Mouse (Mus musculus) cerebellum, postnatal 36 days (tissue): ENCODE measurements around the gene Elp4.

ENCODE experiments used
- DNase-seq, 2 experiments: peaks; one replicate each; pipeline ENCODE4 v3.0.0; 2021 to 2022; ENCODE audit warnings: mixed read lengths in 2 of 2

Elp4 gene

DNA sequence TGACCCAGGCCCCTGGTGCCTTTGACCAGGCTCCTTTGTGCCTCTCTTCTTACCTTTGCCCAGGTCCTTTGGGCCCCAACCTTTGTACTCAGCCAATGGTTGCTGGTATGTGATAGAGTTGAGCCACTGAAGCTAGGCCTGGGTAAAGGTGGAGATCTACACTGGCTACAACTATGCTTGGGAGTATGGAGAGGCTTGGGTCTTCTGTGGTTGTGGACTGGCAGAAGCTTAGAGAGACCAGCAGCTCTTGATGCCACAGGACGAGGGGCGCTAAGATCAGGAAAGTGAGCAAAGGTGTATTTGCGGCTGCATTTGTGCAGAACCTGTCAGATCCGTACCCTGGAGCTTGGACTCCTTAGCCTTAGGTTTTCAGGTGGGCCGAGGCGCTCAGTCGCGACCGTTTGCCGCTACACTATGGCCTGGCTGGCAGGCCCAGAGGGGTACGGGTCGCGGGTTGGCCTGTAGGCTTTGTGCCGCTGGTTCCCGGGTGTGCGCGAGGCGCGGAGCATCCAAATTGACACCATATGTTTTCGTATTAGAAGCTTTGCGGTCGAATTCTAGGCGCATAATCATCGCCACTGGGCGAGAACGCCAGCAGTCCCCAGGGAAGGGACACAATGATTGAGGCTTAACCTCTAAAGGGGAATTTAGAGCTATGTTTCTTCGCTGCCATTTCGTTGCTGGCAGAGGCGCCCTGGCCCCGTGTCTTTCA lies 223.2 kb downstream of the Elp4 start:
- peak; percentile 59 to 75 for DNase-seq

DNA sequence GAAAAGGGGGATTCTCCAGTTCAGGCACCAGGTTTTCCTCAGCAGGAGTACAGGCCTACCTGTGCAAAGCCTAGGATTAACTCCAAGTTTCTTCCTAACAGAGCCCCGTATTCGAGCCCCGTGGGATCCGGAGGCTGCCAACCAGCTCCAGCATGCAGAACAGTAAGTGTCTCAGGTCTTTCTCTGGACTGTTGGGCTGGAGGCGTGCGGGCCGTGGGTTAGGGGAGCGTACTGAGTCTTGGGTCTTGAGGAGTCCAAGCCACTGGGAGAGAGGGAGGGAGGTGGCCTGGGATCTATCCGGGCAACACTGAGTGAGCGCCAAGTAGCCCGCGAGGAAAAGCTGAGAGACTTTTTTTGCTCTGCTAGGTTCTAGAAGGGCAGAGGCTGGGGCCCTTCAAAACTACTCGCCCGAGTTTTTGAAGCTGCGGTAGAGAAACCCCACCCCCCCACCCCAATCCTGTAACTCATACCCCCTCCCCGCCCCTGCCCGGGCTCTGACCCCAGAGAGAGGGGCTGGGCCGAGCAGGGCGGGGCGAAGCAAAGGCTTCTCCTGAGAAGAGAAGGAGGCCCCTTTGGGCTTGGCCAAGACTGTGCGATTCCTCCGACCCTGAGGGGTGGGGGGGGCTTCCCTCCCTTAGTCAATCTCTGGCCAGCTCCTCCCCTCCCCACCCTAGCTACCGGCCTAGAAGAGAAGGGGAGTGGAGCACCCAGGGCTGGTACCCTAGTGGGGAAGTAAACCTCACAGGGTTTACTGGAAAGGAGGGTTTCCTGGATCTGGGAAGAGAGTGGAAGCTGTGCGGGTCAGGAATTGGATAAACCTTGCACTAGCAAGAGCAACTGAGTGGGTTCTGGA lies 224.0 kb downstream of the Elp4 start:
- peak; percentile 52 to 70 for DNase-seq

DNA sequence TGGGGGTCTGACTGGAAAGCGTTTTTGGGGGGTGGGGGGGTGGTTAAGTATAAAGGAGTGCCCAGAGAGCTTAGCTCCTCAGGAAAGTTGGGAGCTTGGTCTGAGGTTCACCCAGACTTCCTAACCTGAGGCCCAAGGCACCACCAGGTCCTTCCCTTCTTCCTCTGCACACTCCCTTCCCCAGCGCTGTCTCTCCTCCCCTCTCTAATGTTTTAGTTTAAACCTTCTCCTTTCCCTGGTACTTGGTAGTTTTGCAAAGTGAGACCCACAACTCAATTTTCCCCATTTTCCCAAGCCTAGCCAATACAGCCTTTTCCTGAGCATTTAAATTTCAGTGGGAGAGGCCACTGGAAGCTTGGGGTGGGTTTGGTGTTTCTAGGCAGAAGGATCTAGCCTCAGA lies 225.0 kb downstream of the Elp4 start:
- no peak for DNase-seq

DNA sequence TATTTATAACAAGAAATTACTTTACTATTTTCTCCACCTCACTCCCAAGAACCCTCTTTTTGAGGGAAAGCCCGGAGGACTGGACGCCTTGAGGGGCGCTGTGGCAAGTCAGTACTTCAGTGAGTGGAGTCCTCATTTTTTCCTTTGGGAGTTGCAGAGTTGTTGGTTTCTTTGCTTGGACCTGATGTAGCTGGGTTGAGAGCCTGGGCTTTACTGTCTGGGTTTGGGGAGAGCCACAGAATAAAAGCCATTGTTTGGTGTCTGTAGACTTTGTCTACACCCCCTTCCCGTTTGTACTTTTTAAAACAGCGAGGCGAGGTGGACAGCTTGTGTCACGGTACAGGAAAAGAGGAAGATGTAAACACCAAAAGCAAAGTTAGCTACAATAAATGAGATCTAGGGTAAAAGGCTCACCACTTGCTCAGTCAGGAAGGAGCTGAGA lies 225.5 kb downstream of the Elp4 start:
- DNase-seq = peak in 1 of 2 experiments; percentile 54

DNA sequence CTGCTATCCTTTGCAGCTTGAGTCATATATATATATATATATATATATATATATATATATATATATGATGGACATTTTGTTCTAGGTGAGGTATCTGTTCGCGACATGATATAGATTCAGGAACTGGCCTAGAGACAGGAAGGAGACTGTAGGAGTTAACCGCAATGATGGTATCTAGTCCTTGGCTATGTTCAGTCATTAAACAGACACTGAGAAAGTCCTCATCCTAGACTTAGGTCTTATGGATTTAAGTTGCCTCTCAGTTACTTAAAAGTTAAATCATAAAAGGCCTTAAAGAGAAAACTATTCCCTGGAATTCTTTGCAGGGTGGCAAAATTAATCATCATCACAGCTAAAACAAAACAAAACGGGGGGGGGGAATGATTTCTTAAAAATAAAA lies 226.1 kb downstream of the Elp4 start:
- DNase-seq = no peak

DNA sequence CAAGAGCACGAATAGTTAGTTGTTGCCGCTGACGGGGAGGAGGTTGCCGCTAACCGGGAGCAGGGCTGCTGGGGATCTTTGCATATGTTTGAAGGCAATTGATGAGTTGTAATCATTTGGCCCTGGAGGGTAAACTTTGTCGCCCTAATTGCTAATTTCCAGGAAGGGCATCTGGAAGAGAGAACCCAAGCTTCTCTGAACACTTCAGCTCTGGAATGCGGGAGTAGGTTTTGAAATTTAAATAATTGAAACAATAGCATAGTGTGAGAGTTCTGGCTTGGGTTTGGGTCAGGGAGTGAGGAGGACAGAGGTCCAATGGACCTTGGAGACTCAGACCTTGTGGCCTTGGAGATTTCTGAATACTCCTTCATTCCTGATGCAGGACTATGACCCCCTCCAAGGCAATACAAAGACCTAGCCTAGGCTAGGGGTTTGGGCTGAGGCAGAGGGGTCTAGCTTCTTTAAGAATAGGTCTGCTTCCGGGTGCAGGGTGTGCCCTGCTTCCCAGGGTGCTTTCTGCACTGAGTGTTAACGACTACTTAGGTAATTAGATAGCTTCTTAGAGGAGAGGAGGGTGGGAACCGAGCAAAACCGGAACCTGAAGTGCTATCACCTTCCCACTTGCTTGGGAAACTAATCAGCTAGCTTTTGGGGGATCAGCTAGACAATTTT lies 226.8 kb downstream of the Elp4 start:
- peak in 1 of 2 experiments; percentile 53 for DNase-seq

DNA sequence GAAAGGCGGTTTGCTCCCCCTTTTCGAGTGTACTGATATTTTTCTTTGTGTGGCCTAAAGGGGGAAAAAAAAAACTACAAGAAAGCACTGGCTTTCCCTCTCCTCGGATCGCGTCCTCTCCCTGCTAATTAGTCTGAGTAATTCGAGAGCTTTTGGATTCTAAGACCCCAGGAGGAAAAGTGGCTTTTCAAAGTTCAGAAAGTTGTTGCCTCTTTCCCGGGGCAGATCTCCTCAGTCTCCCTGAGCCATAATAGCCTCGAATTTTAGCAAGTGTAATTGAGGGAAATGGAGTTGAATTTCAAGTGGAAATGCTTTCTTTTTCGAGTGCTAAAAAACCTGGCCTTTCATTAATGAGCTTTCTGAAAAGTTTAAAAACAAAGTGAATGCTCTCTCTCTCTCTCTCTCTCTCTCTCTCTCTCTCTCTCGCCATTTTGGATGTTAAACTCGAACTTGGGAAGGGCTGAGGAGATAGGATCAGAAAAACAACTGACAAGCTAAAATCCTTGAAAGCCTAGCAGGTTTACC lies 227.4 kb downstream of the Elp4 start:
- DNase-seq = no peak

DNA sequence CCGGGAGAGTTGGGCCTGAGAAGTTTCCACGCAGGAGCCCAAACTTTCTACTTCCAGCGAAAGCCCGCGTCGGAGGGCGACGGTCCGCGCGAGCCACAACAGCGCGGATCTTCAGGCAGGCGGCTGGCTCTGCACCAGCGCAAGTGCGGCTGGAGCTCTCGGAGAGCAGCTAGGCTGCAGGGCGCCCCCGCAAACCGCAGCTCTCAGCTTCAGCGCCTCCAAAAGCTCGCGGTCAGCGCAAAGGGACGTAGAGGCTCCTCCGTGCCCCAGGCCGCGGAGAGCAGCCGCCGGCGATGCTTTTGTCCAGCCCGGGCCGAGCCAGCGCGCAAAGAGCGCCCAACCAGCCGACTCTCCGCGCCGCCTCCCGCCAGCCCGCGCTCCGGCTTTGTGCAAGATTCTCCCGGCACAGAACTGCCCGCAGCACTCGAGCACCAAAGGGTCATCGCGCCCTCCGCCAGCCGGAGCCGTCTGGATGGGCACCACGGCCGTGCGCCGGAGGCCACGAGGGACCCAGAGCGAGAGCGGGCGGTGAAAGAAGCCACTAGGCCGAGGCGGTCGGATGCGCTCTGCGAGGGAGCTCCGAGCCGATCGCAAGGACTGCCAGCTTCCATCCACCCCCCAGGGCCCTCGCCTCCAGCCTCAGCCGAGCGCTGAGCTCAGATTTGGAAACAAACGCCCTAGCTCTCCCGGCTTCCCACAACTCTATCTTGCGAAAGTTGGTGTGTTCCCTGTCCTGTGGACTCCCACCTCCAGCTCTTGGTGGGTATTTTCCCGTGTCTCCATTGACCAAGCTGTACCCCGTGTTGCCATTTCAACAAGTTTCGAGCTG lies 228.1 kb downstream of the Elp4 start:
- peak; percentile 55 to 66 for DNase-seq

DNA sequence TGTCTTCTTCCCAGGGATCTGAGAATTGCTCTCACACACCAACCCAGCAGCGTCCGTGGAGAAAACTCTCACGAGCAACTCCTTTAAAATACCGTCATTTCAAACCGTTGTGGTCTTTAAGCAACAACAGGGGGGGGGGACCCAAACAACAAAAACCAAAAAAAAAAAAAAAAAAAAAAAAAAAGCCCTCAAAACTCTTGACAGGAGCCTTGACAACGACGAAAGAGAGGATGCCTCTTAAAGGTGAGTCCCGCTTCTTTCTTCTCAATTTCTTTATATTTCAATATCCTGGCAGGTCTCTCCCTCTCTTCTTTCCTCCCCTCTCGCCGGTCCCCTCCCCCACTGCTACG lies 228.7 kb downstream of the Elp4 start:
- no peak for DNase-seq

DNA sequence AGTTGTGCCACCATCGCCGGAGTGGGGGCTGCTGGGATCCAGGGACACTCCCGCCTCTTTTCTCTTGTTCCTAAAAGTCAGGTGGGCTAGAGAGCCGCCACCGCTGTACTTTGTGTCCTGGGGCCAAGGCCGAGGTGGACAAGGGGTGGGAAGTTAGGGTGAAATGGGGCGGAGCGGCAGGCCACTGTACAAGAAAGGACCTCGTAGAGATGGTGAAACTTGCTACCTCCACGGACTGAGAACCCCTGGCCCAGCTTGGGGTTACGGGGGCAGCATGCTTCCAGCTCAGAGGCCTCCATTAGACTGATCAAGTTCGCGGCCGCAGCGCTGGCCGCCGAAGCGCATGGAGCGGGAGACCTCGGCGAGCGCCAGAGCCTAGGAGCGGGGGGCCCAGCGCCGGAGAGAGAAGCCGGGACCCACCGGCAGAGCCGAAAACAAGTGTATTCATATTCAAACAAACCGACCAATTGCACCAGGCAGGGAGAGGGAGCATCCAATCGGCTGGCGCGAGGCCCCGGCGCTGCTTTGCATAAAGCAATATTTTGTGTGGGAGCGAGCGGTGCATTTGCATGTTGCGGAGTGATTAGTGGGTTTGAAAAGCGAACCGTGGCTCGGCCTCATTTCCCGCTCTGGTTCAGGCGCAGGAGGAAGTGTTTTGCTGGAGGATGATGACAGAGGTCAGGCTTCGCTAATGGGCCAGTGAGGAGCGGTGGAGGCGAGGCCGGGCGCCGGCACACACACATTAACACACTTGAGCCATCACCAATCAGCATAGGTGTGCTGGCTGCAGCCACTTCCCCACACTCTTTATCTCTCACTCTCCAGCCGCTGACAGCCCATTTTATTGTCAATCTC lies 229.3 kb downstream of the Elp4 start:
- peak; percentile 93 to 95 for DNase-seq

DNA sequence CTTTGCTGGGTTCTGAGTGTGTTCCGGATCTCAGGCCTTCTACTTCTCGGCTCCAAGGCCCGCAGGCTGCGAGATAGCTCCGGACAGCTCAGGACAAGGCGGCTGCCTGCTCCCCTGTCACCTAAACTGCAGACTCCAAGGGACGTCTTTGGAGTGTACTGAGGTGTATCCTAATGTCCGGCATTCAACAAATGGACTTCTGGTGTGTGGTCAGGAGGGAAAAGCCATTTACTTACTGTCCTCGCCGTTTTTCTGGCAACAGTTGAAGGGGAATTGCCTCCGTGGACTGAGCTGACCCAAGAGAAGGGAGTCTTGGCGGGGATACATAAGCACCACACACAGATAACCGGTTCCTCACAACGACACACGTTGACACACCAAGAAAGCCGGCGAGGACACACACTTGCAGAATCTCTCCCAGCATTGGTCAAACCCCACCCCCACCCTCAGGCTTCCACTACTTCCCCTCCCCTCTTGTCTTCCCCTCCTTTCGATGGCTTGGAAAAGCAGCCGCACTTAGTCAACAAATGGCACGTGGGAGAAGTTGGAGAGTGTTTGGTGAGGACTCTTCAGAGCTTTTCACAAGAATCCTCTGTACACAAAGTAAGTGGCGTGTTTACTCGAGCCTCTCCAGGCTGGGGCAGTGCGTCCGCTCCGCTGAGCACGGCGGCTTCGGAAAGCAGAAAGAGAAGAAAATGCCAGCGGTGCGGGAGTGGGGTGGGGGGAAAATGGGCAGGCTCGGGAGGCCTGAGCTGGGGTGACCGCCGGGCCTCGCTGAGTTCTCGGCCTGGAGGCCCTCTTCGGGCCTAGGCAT lies 230.1 kb downstream of the Elp4 start:
- DNase-seq = peak; percentile 58 to 71

DNA sequence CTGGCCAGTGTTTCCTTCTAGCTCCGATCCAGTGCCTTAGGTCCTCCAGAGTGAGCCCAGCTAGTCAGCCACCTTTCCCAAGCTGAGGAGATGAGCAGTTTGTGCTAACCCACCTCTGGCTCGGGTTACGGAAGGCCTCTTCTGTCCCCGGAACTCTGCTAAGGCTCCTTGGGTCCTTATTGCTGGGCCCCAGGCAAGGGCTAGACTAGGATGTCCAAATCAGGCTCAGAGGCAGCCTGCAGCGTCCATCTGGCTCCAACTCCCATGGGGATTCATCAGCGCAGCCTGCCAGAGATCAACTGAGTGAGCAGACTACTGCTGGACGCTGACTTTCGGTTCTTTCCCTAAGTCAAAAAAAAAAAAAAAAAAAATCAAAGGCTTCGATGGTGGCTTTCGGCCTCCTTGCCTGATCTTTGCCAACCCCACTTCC lies 230.7 kb downstream of the Elp4 start:
- peak; percentile 75 to 83 for DNase-seq

DNA sequence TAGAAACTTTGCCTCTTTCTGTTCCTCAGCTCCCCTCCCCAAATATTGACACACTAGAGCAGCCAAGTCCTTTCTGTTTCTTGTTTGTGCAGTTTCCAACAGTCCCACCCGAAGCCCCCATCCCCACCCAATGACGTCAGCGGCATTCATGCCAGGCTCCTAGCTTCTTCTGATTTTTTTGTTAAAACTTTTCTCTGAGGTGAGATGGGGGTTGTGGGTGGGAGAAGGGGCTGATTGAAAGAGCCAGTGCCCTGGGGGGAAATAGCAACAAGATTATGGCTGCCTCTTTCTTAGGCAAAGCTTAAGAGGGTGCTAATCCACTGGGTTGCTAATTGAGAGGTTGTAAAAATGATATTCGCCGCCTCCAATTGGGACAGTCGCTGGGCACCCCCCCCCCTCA lies 231.3 kb downstream of the Elp4 start:
- DNase-seq = peak in 1 of 2 experiments; percentile 46

DNA sequence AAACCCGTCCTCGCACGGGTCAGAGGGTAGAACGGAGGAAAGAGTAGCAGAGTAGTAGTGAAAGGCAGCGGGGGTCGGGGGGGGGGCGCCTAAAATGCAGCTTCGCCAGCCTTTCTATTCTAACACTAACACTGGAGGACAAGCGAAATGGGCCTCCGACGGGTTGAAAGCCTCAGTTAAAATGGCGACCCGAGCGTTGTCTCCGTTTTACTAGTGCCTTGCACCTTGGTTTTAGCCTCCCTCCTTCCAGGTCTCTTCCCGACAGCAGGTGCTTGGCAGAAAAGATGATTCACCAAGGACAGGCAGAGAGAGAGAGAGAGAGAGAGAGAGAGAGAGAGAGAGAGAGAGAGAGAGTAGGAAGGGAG lies 231.8 kb downstream of the Elp4 start:
- peak; percentile 41 to 59 for DNase-seq

DNA sequence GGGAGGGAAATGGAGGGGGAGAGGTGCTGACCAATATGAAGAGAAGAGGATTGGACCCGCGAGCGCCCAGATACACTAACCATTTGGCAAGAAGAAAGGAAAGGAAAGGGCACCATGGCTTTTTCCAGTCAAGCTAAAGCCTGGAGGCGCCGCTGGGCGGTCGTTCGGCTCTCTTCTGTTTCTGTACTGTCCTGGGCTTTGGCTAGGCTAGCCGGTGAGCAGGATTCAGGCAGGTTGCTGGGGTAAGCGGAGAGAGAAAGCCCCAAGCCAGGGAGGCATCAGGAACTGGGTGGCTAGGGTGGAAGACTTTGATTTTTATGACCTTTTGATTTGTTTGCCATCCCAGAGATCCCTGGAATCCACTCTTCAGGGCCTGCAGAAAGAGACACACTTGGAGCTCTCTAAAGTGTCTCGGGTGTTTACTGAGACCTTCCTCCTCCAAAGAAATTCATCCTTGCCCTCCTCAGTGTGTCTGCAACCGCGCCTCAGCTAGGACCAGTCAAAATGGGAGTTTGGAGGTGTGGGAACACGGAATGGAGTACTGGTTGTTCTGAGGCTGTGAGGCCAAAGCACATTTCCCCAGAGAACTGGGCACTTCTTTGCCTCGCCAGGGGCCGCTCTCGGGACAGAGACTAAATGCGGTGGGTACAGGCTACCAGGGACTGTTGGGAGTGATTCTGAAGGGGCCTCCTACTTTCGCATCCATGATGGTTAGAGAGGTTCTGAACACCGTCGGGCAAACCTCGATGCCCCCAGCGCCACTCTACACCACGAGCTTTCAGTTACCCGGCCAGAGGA lies 232.4 kb downstream of the Elp4 start:
- peak; percentile 53 to 67 for DNase-seq

DNA sequence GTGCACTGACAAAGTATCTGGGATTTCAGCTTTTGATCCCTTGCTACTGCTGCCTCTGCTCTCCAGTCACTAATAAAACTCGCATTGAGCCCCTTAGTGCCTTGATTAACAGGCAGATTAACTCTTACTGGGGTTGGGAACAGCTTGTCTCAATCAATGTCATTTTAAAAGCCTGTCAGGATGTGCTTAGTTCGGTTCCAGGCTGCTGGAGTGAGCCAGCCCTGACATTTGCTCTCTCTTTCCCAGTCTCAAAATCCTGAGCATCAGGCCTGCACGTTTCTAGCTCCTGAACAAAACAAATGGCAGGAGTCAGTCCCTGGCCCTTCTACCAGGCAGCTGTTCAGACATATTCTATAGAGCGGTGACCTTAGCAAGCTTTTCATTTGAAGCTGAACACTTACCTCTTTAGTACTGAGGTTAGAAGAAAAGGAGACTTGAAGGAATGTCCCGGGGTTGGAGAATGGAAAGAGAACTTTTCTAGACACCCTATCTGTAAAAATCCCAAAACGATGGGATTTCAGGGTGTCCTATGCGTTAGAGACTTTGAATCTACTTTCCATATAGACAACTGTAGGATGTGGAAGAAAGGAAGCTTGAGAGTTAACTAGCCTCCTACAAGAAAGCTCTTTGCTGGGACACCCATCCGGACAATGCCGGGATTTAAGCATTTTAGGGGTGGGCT lies 233.1 kb downstream of the Elp4 start:
- DNase-seq = peak in 1 of 2 experiments; percentile 54

DNA sequence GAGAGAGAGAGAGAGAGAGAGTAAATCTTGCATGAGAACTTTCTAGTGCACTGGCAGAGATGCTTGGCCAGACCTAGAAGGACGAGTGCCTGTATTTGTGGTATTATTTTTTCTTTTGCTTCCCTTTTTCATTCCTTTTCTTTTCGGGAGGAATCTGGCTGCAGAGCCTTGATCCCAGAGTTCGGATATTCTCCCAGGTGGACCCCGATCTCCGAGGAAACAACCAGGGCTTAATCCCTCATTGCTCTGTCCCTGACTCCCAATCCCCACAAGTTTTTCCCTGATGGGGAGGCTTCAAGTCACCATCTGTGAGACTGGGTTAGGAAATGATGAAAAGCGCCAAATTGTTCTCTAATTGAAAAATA lies 233.7 kb downstream of the Elp4 start:
- peak in 1 of 2 experiments; percentile 48 for DNase-seq

DNA sequence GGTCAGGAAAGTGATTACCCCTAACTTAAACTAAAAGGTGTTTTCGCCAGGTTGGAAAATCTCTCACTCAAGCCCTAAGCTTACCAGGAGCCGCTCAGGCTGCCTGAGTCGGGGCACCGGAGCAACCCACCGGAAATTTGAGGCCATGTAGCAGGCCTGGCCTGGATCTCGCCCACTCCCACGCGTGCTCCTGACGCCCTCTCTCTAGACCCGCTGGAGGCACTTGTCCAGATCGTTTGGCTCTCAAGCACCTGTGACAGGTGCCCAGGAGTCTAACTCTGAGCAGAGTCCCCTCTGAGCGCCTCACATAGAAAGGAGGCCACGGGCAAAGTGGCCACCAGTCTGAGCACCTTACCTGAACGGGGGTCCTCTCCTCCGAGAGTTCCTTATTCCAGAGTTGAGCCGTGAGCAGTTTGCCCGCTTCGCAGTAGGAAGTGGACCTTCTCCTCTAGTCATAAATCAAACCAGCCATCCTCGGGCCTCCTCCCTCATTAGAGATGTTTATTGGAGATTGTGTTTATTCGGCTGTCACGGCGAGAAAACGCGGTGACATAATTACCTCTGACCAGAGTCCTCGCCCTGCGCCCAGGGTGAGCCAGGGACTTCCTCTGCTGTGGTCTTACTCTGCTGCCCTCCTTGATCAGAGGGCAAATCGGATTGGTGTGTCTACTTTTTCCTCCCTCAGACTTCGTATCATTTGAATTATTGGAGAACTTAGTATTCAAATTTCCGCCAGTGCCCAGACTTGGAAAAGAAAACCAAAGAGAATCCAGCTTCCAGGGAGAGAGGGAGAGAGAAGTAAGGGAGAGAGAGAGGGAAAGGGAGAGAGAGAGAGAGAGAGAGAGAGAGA lies 234.3 kb downstream of the Elp4 start:
- DNase-seq = peak; percentile 50 to 61
